Mouse (Mus musculus): ENCODE measurements around the gene Ccdc69. TPM values are rescaled to one million over a fixed set of nuclear protein-coding genes. Genes with fewer than 3 reads are reported as not detected.
A peak's percentile ranks its signal among the peaks of the same experiment; 100 is the strongest.
"Not testable (repeated sequence)": the region's sequence is repeated elsewhere in the genome, so short reads cannot be mapped to it uniquely, and the experiment has no call there.

Ccdc69 gene
- polyA plus RNA-seq, 1 experiment from 2014 or later, result 25.1 TPM

GRCm38 (mm10) chr11:55099019-55099771 lies 21.3 kb upstream of the Ccdc69 start:
- Histone ChIP-seq H3K36me3 (ENCODE audit: control insufficient read depth, insufficient read depth) (0 out of 2 replicates have a peak, but pooled peaks cover 2% of the 10 kb centered on the region), H3K4me3 (ENCODE audit: low read length) (no peak overlapping the region; the same call in 1 of the 2 replicates), H3K4me1 (ENCODE audit: control insufficient read depth, insufficient read depth, low read length) (peaks cover 13% of the 10 kb centered on the region), H3K4me2 (ENCODE audit: low read depth, low read length) (peak overlapping the region; percentile 78), H3K27ac (ENCODE audit: low read length) (no peak overlapping the region), H3K9ac (ENCODE audit: low read length) (0 out of 2 replicates have a peak overlapping the region, but pooled peaks have one; percentile 17), H3K27me3 (ENCODE audit: control insufficient read depth, insufficient read depth, low read length) (no peaks in the 10 kb centered on the region), H3K9me3 (replicated peaks; ENCODE audit: control insufficient read depth, low read length) (no peaks in the 10 kb centered on the region)
- no peak for ATAC-seq (replicated peaks; ENCODE audit: extremely low read depth, insufficient read depth, low FRiP score)
- WGBS, result 89% methylated on average over 8 of the region's 8 CpGs

GRCm38 (mm10) chr11:55098189-55098915 lies 20.4 kb upstream of the Ccdc69 start:
- peak overlapping the region; percentile 78 for H3K4me2 ChIP-seq (ENCODE audit: low read depth, low read length)
- H3K36me3 ChIP-seq (ENCODE audit: control insufficient read depth, insufficient read depth), result no peaks in the 10 kb centered on the region
- no peaks in the 10 kb centered on the region for H3K9me3 ChIP-seq (replicated peaks; ENCODE audit: control insufficient read depth, low read length)
- peak; percentile 34 for ATAC-seq (replicated peaks; ENCODE audit: extremely low read depth, insufficient read depth, low FRiP score)
- WGBS, result 12% methylated on average over 24 of the region's 24 CpGs
- no peaks in the 10 kb centered on the region for H3K27me3 ChIP-seq (ENCODE audit: control insufficient read depth, insufficient read depth, low read length)
- H3K9ac ChIP-seq (ENCODE audit: low read length), result peak overlapping the region; percentile 78
- peaks cover 13% of the 10 kb centered on the region for H3K4me1 ChIP-seq (ENCODE audit: control insufficient read depth, insufficient read depth, low read length)
- peak overlapping the region; percentile 78 for H3K27ac ChIP-seq (ENCODE audit: low read length)
- peak overlapping the region; percentile 66 for H3K4me3 ChIP-seq (ENCODE audit: low read length)

GRCm38 (mm10) chr11:55097463-55098188 lies 19.7 kb upstream of the Ccdc69 start, which contains the start of gene Gm2a:
TSS of gene Gm2a (plus strand) at chr11:55098115.
- peaks cover 13% of the 10 kb centered on the region for H3K4me1 ChIP-seq (ENCODE audit: control insufficient read depth, insufficient read depth, low read length)
- 1% methylated on average over 44 of the region's 45 CpGs for WGBS
- H3K9me3 ChIP-seq (replicated peaks; ENCODE audit: control insufficient read depth, low read length), result no peaks in the 10 kb centered on the region
- peak within 1 kb of the TSS; percentile 81 for H3K27ac ChIP-seq (ENCODE audit: low read length)
- peak within 1 kb of the TSS; percentile 78 for H3K4me2 ChIP-seq (ENCODE audit: low read depth, low read length)
- no peaks in the 10 kb centered on the region for H3K27me3 ChIP-seq (ENCODE audit: control insufficient read depth, insufficient read depth, low read length)
- no peaks in the 10 kb centered on the region for H3K36me3 ChIP-seq (ENCODE audit: control insufficient read depth, insufficient read depth)
- H3K9ac ChIP-seq (ENCODE audit: low read length), result peak within 1 kb of the TSS; percentile 78
- ATAC-seq (replicated peaks; ENCODE audit: extremely low read depth, insufficient read depth, low FRiP score), result peak; percentile 97
- peak within 1 kb of the TSS; percentile 66 for H3K4me3 ChIP-seq (ENCODE audit: low read length)

- WGBS, result 28% methylated on average over 11 of the region's 11 CpGs
- Histone ChIP-seq H3K27me3 (ENCODE audit: control insufficient read depth, insufficient read depth, low read length) (no peaks in the 10 kb centered on the region), H3K9me3 (replicated peaks; ENCODE audit: control insufficient read depth, low read length) (no peaks in the 10 kb centered on the region), H3K4me1 (ENCODE audit: control insufficient read depth, insufficient read depth, low read length) (peaks cover 13% of the 10 kb centered on the region), H3K9ac (ENCODE audit: low read length) (peak overlapping the region; percentile 63), H3K4me2 (ENCODE audit: low read depth, low read length) (peak overlapping the region; percentile 78), H3K27ac (ENCODE audit: low read length) (peak overlapping the region; percentile 81), H3K36me3 (ENCODE audit: control insufficient read depth, insufficient read depth) (no peaks in the 10 kb centered on the region), H3K4me3 (ENCODE audit: low read length) (peak overlapping the region; percentile 66)
- ATAC-seq (replicated peaks; ENCODE audit: extremely low read depth, insufficient read depth, low FRiP score), result no peak
Observed at GRCm38 (mm10) chr11:55096731-55097462, 19.0 kb upstream of the Ccdc69 start.

- 79% methylated on average over 4 of the region's 4 CpGs for WGBS
- not testable (repeated sequence) for H3K9ac ChIP-seq (ENCODE audit: low read length); H3K4me3 ChIP-seq (ENCODE audit: low read length); H3K4me2 ChIP-seq (ENCODE audit: low read depth, low read length); H3K27me3 ChIP-seq (ENCODE audit: control insufficient read depth, insufficient read depth, low read length); H3K27ac ChIP-seq (ENCODE audit: low read length); H3K9me3 ChIP-seq (replicated peaks; ENCODE audit: control insufficient read depth, low read length); H3K36me3 ChIP-seq (ENCODE audit: control insufficient read depth, insufficient read depth); ATAC-seq (replicated peaks; ENCODE audit: extremely low read depth, insufficient read depth, low FRiP score)
- peaks cover 13% of the 10 kb centered on the region for H3K4me1 ChIP-seq (ENCODE audit: control insufficient read depth, insufficient read depth, low read length)
Observed at GRCm38 (mm10) chr11:55096296-55096695, 18.4 kb upstream of the Ccdc69 start.

GRCm38 (mm10) chr11:55093096-55093495 lies 15.2 kb upstream of the Ccdc69 start:
- Histone ChIP-seq H3K4me1 (ENCODE audit: control insufficient read depth, insufficient read depth, low read length) (peaks cover 5% of the 10 kb centered on the region; the same call in 1 of the 2 replicates), H3K9me3 (replicated peaks; ENCODE audit: control insufficient read depth, low read length) (no peaks in the 10 kb centered on the region), H3K27me3 (ENCODE audit: control insufficient read depth, insufficient read depth, low read length) (no peaks in the 10 kb centered on the region), H3K9ac (ENCODE audit: low read length) (no peak overlapping the region), H3K4me3 (ENCODE audit: low read length) (no peak overlapping the region), H3K36me3 (ENCODE audit: control insufficient read depth, insufficient read depth) (no peaks in the 10 kb centered on the region), H3K27ac (ENCODE audit: low read length) (no peak overlapping the region), H3K4me2 (ENCODE audit: low read depth, low read length) (no peak overlapping the region)
- ATAC-seq (replicated peaks; ENCODE audit: extremely low read depth, insufficient read depth, low FRiP score), result no peak
- WGBS, result 83% methylated on average over 7 of the region's 7 CpGs

GRCm38 (mm10) chr11:55089892-55090291 lies 12.0 kb upstream of the Ccdc69 start:
- Histone ChIP-seq H3K4me2 (ENCODE audit: low read depth, low read length) (no peak overlapping the region), H3K9me3 (replicated peaks; ENCODE audit: control insufficient read depth, low read length) (no peaks in the 10 kb centered on the region), H3K27ac (ENCODE audit: low read length) (no peak overlapping the region), H3K9ac (ENCODE audit: low read length) (no peak overlapping the region), H3K4me3 (ENCODE audit: low read length) (no peak overlapping the region), H3K36me3 (ENCODE audit: control insufficient read depth, insufficient read depth) (no peaks in the 10 kb centered on the region), H3K4me1 (ENCODE audit: control insufficient read depth, insufficient read depth, low read length) (peaks cover 7% of the 10 kb centered on the region), H3K27me3 (ENCODE audit: control insufficient read depth, insufficient read depth, low read length) (no peaks in the 10 kb centered on the region)
- 84% methylated on average over 2 of the region's 2 CpGs for WGBS
- no peak for ATAC-seq (replicated peaks; ENCODE audit: extremely low read depth, insufficient read depth, low FRiP score)

- Histone ChIP-seq H3K27me3 (ENCODE audit: control insufficient read depth, insufficient read depth, low read length) (no peaks in the 10 kb centered on the region), H3K4me2 (ENCODE audit: low read depth, low read length) (no peak overlapping the region), H3K4me1 (ENCODE audit: control insufficient read depth, insufficient read depth, low read length) (peaks cover 16% of the 10 kb centered on the region), H3K4me3 (ENCODE audit: low read length) (no peak overlapping the region), H3K27ac (ENCODE audit: low read length) (no peak overlapping the region), H3K9me3 (replicated peaks; ENCODE audit: control insufficient read depth, low read length) (0 out of 2 replicates have a peak, but pooled peaks cover 2% of the 10 kb centered on the region), H3K36me3 (ENCODE audit: control insufficient read depth, insufficient read depth) (no peaks in the 10 kb centered on the region), H3K9ac (ENCODE audit: low read length) (no peak overlapping the region)
- no peak for ATAC-seq (replicated peaks; ENCODE audit: extremely low read depth, insufficient read depth, low FRiP score)
- WGBS, result 5% methylated on average over 10 of the region's 10 CpGs
Observed at GRCm38 (mm10) chr11:55087006-55087405, 9.1 kb upstream of the Ccdc69 start.

All from heart, embryonic 16.5 days (tissue).